Mouse (Mus musculus) fat pad, adult 2 months (tissue): Measurements from ENCODE around the gene Krt82.
"Not testable (repeated sequence)": the region's sequence is repeated elsewhere in the genome, so short reads cannot be mapped to it uniquely, and the experiment has no call there.

Experiments
- DNase-seq: peaks from one replicate; pipeline ENCODE4 v3.0.0-alpha.2; 2011; ENCODE audit warnings: low read depth, low spot score; ENCODE audit errors: extremely low read depth

Krt82 gene

DNA sequence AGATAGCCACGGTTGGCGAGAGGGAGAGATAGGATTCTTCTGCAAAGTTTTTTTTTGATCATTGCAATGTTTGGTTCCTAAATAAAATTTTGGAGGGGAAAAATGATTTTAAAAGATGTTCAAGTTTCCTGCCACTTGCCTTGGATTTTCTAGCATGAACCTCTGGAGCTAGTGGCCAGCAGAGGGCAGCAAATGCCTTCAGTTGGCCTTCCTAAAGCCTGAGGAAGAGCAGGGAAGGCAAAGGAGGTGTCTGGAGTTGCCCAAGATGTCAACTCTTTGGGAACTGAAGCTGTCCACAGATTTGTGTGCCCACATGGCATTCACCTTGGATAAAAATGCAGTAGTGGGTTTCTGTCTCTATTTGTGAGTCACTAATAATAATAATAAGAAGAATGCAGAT, 30.7 kb downstream of the Krt82 start:
- no peak for DNase-seq

DNA sequence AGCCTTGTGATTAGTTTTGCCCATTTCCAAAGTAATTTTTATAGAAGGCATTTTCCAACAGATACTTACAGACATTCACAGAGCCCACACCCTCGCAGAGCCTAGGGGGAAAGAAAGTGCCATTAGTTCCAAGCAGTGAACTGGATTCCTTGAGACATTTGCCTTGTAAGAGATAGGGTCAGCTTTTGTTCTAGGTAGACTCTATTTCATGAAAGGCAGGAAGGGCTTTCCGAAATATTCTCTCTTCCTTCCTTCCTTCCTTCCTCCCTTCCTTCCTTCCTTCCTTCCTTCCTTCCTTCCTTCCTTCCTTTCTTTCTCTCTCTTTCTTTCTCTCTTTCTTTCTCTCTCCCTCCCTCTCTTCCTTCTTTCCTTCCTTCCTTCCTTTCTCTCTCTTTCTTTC, 33.3 kb downstream of the Krt82 start, which contains the start of gene Gm49425:
Gm49425 (minus strand) TSS at position 101 of the 400 bp plus-strand sequence.
- DNase-seq, result not testable (repeated sequence)

DNA sequence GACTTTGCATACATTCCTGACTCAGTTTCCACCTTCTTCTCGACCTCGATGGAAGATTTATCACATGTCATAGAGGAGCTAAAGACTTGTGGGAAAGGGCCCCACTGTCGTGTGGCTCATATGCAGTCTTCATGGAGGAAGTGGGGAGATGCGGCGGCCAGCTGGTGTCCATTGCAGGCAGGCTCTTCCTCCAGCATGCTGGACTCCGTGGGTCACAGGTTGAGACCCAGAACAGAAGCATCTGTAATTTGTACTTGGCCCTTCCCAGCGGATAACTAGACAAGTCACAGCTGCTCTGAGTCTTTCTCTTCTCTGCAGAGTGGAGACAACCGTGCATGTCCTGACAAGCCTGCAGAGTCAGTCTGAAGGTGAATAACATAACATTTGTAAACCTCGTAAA, 42.2 kb downstream of the Krt82 start:
- no peak for DNase-seq

DNA sequence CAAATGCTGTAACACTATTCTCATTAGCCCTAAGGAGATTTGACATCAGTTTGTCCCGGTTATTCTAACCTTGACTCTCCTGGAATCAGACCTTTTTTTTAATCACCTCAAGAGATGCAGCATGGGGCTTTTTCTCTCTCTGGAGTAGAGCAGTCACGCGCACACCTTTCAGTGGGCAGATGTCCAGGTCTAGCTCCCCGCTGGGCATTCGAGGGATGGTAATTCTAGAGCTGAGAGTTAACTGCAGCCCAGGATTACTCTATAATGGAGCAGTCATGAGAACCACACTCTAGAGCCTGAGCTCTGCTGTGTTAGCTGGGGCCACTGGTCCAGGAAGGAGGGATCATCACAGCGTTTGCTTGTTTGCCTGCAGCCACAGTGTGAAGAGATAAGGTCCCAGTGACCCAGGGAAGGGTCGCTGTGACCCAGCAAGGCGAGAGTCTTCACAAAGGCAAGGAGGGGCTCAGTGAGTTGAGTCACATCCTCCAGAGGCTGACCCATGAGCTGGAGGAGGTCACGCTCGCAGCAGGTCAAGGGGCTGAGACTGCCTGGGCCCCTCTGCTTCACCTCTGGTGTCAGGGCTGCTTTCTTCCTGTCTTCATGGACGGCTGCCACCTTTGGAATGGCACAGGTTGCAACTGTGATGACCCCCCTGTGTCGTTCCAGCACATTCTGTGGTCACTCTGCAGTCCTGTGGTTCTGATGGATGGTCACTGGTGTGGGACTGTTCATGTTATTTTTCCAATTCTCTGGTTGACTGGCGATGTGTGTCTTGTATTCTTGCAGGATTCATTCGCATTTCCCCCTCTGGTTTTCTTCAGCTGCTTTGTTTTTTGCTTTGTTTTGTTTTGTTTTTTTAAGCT, 43.3 kb downstream of the Krt82 start:
- no peak for DNase-seq

GRCm38 (mm10) chr15:101497181-101497580, 53.3 kb downstream of the Krt82 start:
- DNase-seq, result no peak

GRCm38 (mm10) chr15:101495266-101495665, 55.2 kb downstream of the Krt82 start:
- no peak for DNase-seq

- no peak for DNase-seq
These were observed 56.3 kb downstream of the Krt82 start for GRCm38 (mm10) chr15:101494203-101494602.

DNA sequence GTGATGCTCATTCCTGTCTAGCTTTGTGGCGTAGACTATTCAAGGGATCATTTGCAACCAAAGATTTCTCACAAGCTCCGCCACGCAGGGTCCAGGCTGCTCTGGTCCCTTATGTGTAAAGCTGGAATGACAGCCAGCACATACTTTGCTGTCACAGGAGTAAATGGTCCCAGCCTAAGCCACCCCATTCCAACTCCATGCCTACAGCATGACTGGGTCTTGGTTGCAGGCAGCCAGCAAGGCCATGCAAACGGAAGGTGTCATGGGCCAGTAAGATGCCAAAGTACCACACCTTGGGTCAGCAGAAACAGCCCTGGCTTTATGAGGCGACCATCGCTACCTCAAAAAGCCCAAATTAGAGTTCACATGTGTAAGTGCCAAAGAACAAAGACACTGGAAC, 56.8 kb downstream of the Krt82 start:
- DNase-seq, result no peak

DNA sequence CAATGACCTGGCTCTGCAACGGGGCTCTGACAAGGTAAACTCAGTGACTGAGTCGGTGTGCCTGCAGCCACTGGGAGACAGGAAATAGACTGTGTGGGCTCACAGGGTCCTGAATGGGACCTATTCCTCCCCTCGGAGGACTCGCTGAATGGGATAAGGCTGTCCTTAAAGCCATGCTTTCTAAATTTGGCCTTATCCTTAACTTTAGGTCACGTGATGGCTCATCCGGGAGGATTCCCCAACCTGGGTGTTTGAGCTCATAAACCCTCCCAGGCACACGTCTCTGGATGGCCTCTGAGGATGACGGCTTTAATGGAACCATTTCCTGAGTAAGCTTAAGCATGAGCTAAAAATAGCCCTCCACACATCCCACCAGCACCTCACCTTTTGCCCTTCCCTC, 57.7 kb downstream of the Krt82 start:
- no peak for DNase-seq

DNA sequence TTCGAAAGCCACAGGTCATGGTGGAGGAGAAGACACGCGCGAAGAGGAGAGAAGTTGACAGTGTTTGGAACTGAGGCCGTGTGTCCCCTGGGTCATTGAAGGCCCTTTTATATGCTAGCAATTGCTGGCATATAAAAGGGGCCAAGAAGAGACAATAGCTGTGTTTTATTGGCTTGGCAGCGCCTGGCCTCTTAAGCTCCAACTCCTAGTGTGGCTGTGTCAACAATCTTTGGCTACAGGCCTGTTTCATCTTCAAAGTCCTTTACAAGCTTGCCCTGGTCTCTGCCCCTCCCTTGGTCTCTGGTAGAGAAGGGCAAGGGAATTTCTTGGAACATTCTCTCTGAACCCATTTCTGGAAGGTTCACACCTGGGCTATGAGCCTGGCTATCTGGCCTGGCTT, 59.0 kb downstream of the Krt82 start, which contains the start of gene Krt83:
Krt83 (minus strand) TSS at position 82 of the 400 bp plus-strand sequence.
- DNase-seq, result no peak
